Mouse (Mus musculus): Measurements from ENCODE around the gene Kif5c.

GRCm38 (mm10) chr2:49582546-49582945, 36.6 kb upstream of the Kif5c start:
- TF ChIP-seq TAL1 (IDR thresholded peaks at IDR 0.05; ENCODE audit: low read length) (no peak), GATA1 (IDR thresholded peaks at IDR 0.05; ENCODE audit: low read length) (no peak)

All from erythroblast, embryonic 14.5 days (primary cell).